Mouse (Mus musculus) CD4-positive, CD25-positive, alpha-beta regulatory T cell, adult 9 weeks (primary cell): Measurements from ENCODE around the gene Cdc40. TPM values are rescaled to one million over a fixed set of nuclear protein-coding genes. Genes with fewer than 3 reads are reported as not detected.

Experiments
- polyA plus RNA-seq: library from polyadenylated mRNA; unstranded; fragments of 100-300 nt; shearing (Covaris generic); gene quantifications from one replicate; pipeline ENCODE4 v1.2.1, GENCODE M21; 2017

Gene Cdc40
- polyA plus RNA-seq = 72.0 TPM

GRCm38 (mm10) chr10:40882831-40883643 is at the start of gene Cdc40, which contains the start of gene Wasf1:
TSS of gene Cdc40 (minus strand) at chr10:40883311.
TSS of gene Wasf1 (plus strand) at chr10:40883475.

Other genes with a start within 250 kb of the Cdc40 start
- not detected for gene Mettl24, start 200.0 kb downstream of the Cdc40 start, polyA plus RNA-seq
- gene Wasf1, start 164 bp upstream of the Cdc40 start, polyA plus RNA-seq = not detected
- gene Gpr6, start 189.0 kb upstream of the Cdc40 start, polyA plus RNA-seq = not detected